Mouse (Mus musculus) thymus, adult 2 months (tissue): ENCODE data around the gene Ptpn11.

Experiments
- CTCF ChIP-seq: fragments of 200-500 bp; IDR thresholded peaks from 2 replicates; pipeline ENCODE4 v1.5.1; 2012; ENCODE audit warnings: mild to moderate bottlenecking, control low read depth, low read length, moderate library complexity, borderline replicate concordance; ENCODE audit not compliant: control insufficient read depth, poor library complexity, insufficient read depth; ENCODE audit errors: extremely low read depth
- POLR2A ChIP-seq: fragments of 200-500 bp; IDR thresholded peaks from 2 replicates; pipeline ENCODE4 v1.6.1; 2012; ENCODE audit warnings: mild to moderate bottlenecking, low read length, control low read depth, moderate library complexity; ENCODE audit not compliant: control insufficient read depth, poor library complexity, insufficient read depth; ENCODE audit errors: extremely low read depth

- TF ChIP-seq CTCF (no peak), POLR2A (no peak)
Observed at GRCm38 (mm10) chr5:121106913-121107312, 84.3 kb downstream of the Ptpn11 start.
